Mouse (Mus musculus): ENCODE measurements around the gene Hist1h2br. TPM values are rescaled to one million over a fixed set of nuclear protein-coding genes. Genes with fewer than 3 reads are reported as not detected.
"Not testable (repeated sequence)": the region's sequence is repeated elsewhere in the genome, so short reads cannot be mapped to it uniquely, and the experiment has no call there.

Gene Hist1h2br
- 10 to 100 TPM; 52.5 to 64.9 TPM for total RNA-seq (2021)
- long read RNA-seq, partial matches to known transcripts, result 0 of 1 reads
- long read RNA-seq, other reads (novel, unspliced or antisense), result 0 of 1 reads

GRCm38 (mm10) chr13:21833461-21833860, at the start of gene Hist1h2br, which contains the start of gene Hist1h2ap:
Gene Hist1h2br (plus strand): TSS chr13:21833743.
Gene Hist1h2ap (minus strand): TSS chr13:21833507.
- DNase-seq (ENCODE audit: low spot score in 2 of 2), result not testable (repeated sequence)

- no peak for DNase-seq (ENCODE audit: low spot score in 2 of 2)
Observed at GRCm38 (mm10) chr13:21784311-21784710, 49.2 kb upstream of the Hist1h2br start.

- DNase-seq (ENCODE audit: low spot score in 2 of 2), result no peak
Observed at GRCm38 (mm10) chr13:21786189-21786898, 47.2 kb upstream of the Hist1h2br start.

- DNase-seq (ENCODE audit: low spot score in 2 of 2), result peak; percentile 82 to 85
Observed at GRCm38 (mm10) chr13:21786899-21787629, 46.5 kb upstream of the Hist1h2br start, which contains the start of the genes Hist1h2an and Hist1h2bp. Gene Hist1h2an (minus strand): TSS chr13:21787218. Gene Hist1h2bp (plus strand): TSS chr13:21787461.

- no peak for DNase-seq (ENCODE audit: low spot score in 2 of 2)
Observed at GRCm38 (mm10) chr13:21787760-21788593, 45.6 kb upstream of the Hist1h2br start.

- DNase-seq (ENCODE audit: low spot score in 2 of 2), result no peak
Observed at GRCm38 (mm10) chr13:21789925-21790324, 43.6 kb upstream of the Hist1h2br start.

GRCm38 (mm10) chr13:21790601-21791283, 42.8 kb upstream of the Hist1h2br start:
- DNase-seq (ENCODE audit: low spot score in 2 of 2), result no peak

GRCm38 (mm10) chr13:21795584-21795983, 38.0 kb upstream of the Hist1h2br start:
- peak in 1 of 2 experiments; percentile 2 for DNase-seq (ENCODE audit: low spot score in 2 of 2)

GRCm38 (mm10) chr13:21797163-21797562, 36.4 kb upstream of the Hist1h2br start:
- not testable (repeated sequence) for DNase-seq (ENCODE audit: low spot score in 2 of 2)

- not testable (repeated sequence) for DNase-seq (ENCODE audit: low spot score in 2 of 2)
Observed at GRCm38 (mm10) chr13:21803058-21803457, 30.5 kb upstream of the Hist1h2br start.

GRCm38 (mm10) chr13:21810073-21810472, 23.5 kb upstream of the Hist1h2br start, which contains the start of the genes Hist1h2bq and Hist1h2ao:
Gene Hist1h2bq (minus strand): TSS chr13:21810197.
Gene Hist1h2ao (plus strand): TSS chr13:21810465.
- not testable (repeated sequence) for DNase-seq (ENCODE audit: low spot score in 2 of 2)

- DNase-seq (ENCODE audit: low spot score in 2 of 2), result not testable (repeated sequence)
Observed at GRCm38 (mm10) chr13:21811074-21811473, 22.5 kb upstream of the Hist1h2br start.

- DNase-seq (ENCODE audit: low spot score in 2 of 2), result not testable (repeated sequence)
Observed at GRCm38 (mm10) chr13:21811539-21811938, 22.0 kb upstream of the Hist1h2br start, which contains the start of gene Hist1h4m. Gene Hist1h4m (plus strand): TSS chr13:21811746.

GRCm38 (mm10) chr13:21812092-21812491, 21.5 kb upstream of the Hist1h2br start:
- DNase-seq (ENCODE audit: low spot score in 2 of 2), result not testable (repeated sequence)

- DNase-seq (ENCODE audit: low spot score in 2 of 2), result not testable (repeated sequence)
Observed at GRCm38 (mm10) chr13:21820082-21820890, 13.3 kb upstream of the Hist1h2br start.

- no peak for DNase-seq (ENCODE audit: low spot score in 2 of 2)
Observed at GRCm38 (mm10) chr13:21828511-21828910, 5.0 kb upstream of the Hist1h2br start.

- DNase-seq (ENCODE audit: low spot score in 2 of 2), result no peak
Observed at GRCm38 (mm10) chr13:21830344-21830743, 3.2 kb upstream of the Hist1h2br start.

GRCm38 (mm10) chr13:21831418-21832394, 1.8 kb upstream of the Hist1h2br start, which contains the start of gene Hist1h4n:
Gene Hist1h4n (minus strand): TSS chr13:21832196.
- peak in 1 of 2 experiments; percentile 28 for DNase-seq (ENCODE audit: low spot score in 2 of 2)

All from layer of hippocampus, postnatal 10 days (tissue).